Mouse (Mus musculus) ES-Bruce4 (cell line): ENCODE measurements around the gene Prkg1. TPM values are rescaled to one million over a fixed set of nuclear protein-coding genes. Genes with fewer than 3 reads are reported as not detected.

ENCODE experiments used
- H3K27ac ChIP-seq: 2 replicates; pipeline ENCODE4 v1.5.1; 2012; ENCODE audit warnings: low read length, inconsistent platforms; ENCODE audit not compliant: insufficient read depth
- H3K27me3 ChIP-seq: 2 replicates; pipeline ENCODE4 v1.6.1; 2012; ENCODE audit warnings: mild to moderate bottlenecking, low read length, inconsistent platforms; ENCODE audit not compliant: control insufficient read depth, poor library complexity, insufficient read depth, severe bottlenecking
- H3K36me3 ChIP-seq: 2 replicates; pipeline ENCODE4 v1.6.1; 2012; ENCODE audit warnings: inconsistent platforms, mild to moderate bottlenecking, low read length, moderate library complexity; ENCODE audit not compliant: control insufficient read depth, poor library complexity, insufficient read depth, severe bottlenecking
- H3K4me1 ChIP-seq: one replicate; pipeline ENCODE4 v1.8.1; 2011; ENCODE audit warnings: low read length; ENCODE audit not compliant: control insufficient read depth, insufficient read depth
- H3K4me3 ChIP-seq: 2 replicates; pipeline ENCODE4 v1.5.1; 2011; ENCODE audit warnings: low read depth, mild to moderate bottlenecking, low read length
- H3K9ac ChIP-seq: 2 replicates; pipeline ENCODE4 v1.6.1; 2012; ENCODE audit warnings: low read depth, mild to moderate bottlenecking, inconsistent platforms; ENCODE audit not compliant: poor library complexity, severe bottlenecking
- H3K9me3 ChIP-seq: replicated peaks from 2 replicates; pipeline ENCODE4 v1.6.1; 2012; ENCODE audit warnings: mild to moderate bottlenecking, low read length, inconsistent platforms; ENCODE audit not compliant: control insufficient read depth, poor library complexity, insufficient read depth, severe bottlenecking
- CTCF ChIP-seq: IDR thresholded peaks from one replicate; pipeline ENCODE4 v1.8.1; 2011; ENCODE audit warnings: low read depth, low read length
- EP300 ChIP-seq: IDR thresholded peaks from 2 replicates; pipeline ENCODE4 v1.6.1; 2011; ENCODE audit warnings: low read depth, low read length; ENCODE audit not compliant: insufficient read depth
- POLR2A ChIP-seq: IDR thresholded peaks from one replicate; pipeline ENCODE4 v1.8.1; 2011; ENCODE audit warnings: low read length; ENCODE audit not compliant: insufficient read depth
- polyA plus RNA-seq: library from polyadenylated mRNA; stranded (reverse); fragments of >200 nt; gene quantifications from 2 replicates; pipeline ENCODE4 v1.2.4, GENCODE M21; 2011; ENCODE audit warnings: low read depth; ENCODE audit not compliant: missing spikeins, insufficient read depth, insufficient read length

Prkg1 gene
- polyA plus RNA-seq, 1 experiment = 0.46 TPM

DNA sequence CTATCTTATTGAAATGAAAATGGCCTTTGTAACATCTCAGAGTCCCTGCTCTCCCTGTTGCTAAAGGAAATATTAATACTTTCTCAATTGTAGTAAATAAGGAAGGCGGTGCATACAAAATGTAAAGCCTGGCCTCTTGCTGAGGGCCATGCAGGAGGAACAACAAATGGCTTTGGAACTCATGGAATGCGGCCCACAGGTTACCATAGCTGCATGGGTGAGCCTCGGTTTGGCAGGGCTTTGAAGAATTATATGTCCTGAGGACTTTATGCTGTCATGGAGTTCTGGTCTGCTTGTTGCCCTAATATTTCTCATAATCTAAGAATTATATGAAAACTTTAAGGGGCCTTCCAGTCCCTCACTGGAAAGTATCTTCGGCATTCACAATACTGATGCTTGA lies 51.5 kb downstream of the Prkg1 start:
- Histone ChIP-seq H3K27me3 (no peaks in the 10 kb centered on the region; the same call in 1 of the 2 replicates), H3K4me1 (no peaks in the 10 kb centered on the region), H3K9me3 (no peaks in the 10 kb centered on the region), H3K27ac (no peak overlapping the region), H3K9ac (no peak overlapping the region), H3K4me3 (no peak overlapping the region), H3K36me3 (no peaks in the 10 kb centered on the region)
- TF ChIP-seq CTCF (no peak), POLR2A (no peak), EP300 (no peak)

DNA sequence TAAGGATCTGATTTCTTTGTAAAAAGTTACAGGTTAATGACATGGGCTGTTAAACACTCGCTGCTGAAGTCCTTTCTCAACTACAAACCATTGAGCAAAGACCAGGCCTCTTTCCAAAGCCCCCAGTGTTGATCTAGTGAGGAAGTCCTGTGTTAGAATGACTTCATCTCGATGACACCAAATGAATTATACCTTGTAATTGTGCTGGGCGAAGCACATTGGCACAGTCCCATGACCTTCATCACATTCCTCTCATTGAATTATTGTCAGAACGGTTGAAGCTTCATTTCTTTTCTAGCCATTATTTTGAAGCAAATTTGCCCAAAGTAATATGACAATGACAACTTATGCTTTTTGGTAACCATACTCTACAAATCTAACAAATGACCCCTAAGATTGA lies 54.5 kb downstream of the Prkg1 start:
- TF ChIP-seq CTCF (no peak), EP300 (no peak), POLR2A (no peak)
- Histone ChIP-seq H3K4me3 (no peak overlapping the region), H3K4me1 (no peaks in the 10 kb centered on the region), H3K27ac (no peak overlapping the region), H3K27me3 (no peaks in the 10 kb centered on the region), H3K9ac (no peak overlapping the region), H3K36me3 (no peaks in the 10 kb centered on the region), H3K9me3 (no peaks in the 10 kb centered on the region)

- H3K27me3 ChIP-seq = no peaks in the 10 kb centered on the region
- H3K9me3 ChIP-seq = no peaks in the 10 kb centered on the region
- no peaks in the 10 kb centered on the region for H3K36me3 ChIP-seq
- H3K4me3 ChIP-seq = no peak overlapping the region
- no peaks in the 10 kb centered on the region for H3K4me1 ChIP-seq
- TF ChIP-seq EP300 (no peak), CTCF (peak; percentile 47), POLR2A (no peak)
- no peak overlapping the region for H3K27ac ChIP-seq
- no peak overlapping the region for H3K9ac ChIP-seq
Measured at GRCm38 (mm10) chr19:31703991-31704390, 60.8 kb downstream of the Prkg1 start.

GRCm38 (mm10) chr19:31698916-31699315 lies 65.9 kb downstream of the Prkg1 start:
- no peak overlapping the region for H3K27ac ChIP-seq
- no peak overlapping the region for H3K9ac ChIP-seq
- H3K4me1 ChIP-seq = no peaks in the 10 kb centered on the region
- no peaks in the 10 kb centered on the region for H3K36me3 ChIP-seq
- H3K27me3 ChIP-seq = no peaks in the 10 kb centered on the region
- H3K9me3 ChIP-seq = no peaks in the 10 kb centered on the region
- no peak overlapping the region for H3K4me3 ChIP-seq
- TF ChIP-seq POLR2A (no peak), CTCF (no peak), EP300 (no peak)

DNA sequence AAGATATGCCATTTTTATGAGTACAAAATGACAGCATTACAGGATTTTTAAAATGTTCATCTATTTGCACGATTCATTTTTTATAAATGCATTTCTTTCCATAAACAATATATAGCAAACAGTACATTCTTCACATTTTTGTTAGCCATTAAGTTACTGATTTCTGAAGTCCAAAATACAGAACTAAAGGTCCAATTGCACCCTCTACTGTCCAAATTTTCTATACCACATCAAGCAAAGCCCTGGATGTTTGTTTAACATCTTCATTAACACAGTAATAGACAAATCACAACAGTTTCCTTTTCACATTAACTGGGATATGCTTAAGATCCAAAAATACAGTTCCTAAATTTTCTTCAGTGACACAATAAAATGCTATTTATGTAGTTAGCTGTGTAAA lies 84.0 kb downstream of the Prkg1 start:
- Histone ChIP-seq H3K4me3 (no peak overlapping the region), H3K27ac (no peak overlapping the region), H3K36me3 (no peaks in the 10 kb centered on the region), H3K4me1 (no peaks in the 10 kb centered on the region), H3K9ac (no peak overlapping the region), H3K9me3 (no peaks in the 10 kb centered on the region), H3K27me3 (no peaks in the 10 kb centered on the region)
- TF ChIP-seq EP300 (no peak), CTCF (no peak)

- no peaks in the 10 kb centered on the region for H3K4me1 ChIP-seq
- no peak overlapping the region for H3K9ac ChIP-seq
- H3K36me3 ChIP-seq = no peaks in the 10 kb centered on the region
- H3K27ac ChIP-seq = no peak overlapping the region
- TF ChIP-seq EP300 (no peak), POLR2A (no peak), CTCF (no peak)
- no peak overlapping the region for H3K4me3 ChIP-seq
- H3K27me3 ChIP-seq = no peaks in the 10 kb centered on the region
- no peaks in the 10 kb centered on the region for H3K9me3 ChIP-seq
Measured at GRCm38 (mm10) chr19:31678324-31678723, 86.5 kb downstream of the Prkg1 start.
